Mouse (Mus musculus): ENCODE data around the gene Proser2. TPM values are rescaled to one million over a fixed set of nuclear protein-coding genes. Genes with fewer than 3 reads are reported as not detected.

Proser2 gene
- polyA plus RNA-seq, 1 experiment: 1.0 TPM

DNA sequence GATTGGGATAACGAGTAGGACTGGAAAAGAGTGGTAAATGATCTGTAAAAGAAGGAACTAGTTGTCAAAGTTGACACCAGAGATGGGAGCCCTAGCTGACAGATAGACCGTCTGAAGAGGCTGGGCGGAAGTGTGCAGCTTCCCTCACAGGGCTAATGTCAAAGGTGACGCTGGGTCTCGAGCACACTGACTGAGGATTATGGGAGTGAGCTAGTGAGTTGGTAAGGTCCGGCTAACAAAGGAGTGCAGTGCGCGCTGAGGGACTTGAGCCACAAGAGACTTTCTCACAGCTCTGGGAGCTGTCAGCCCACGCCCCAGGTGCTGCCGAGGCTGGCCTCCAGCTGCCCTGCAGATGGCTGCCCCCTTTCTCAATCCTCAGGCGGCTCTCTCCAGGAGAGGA is 59.1 kb downstream of the Proser2 start:
- no peaks in the 10 kb centered on the region for H3K79me3 ChIP-seq (ENCODE audit: low read depth)
- H3K4me3 ChIP-seq (ENCODE audit: insufficient read depth, poor library complexity, severe bottlenecking): no peak overlapping the region
- H3ac ChIP-seq (ENCODE audit: control insufficient read depth, insufficient read length, low read depth): no peak overlapping the region
- no peaks in the 10 kb centered on the region for H3K27me3 ChIP-seq (ENCODE audit: control insufficient read depth, insufficient read depth, insufficient read length)
- no peaks in the 10 kb centered on the region for H3K79me2 ChIP-seq (ENCODE audit: control insufficient read depth, insufficient read depth)
- TF ChIP-seq MYOD1 (IDR thresholded peaks at IDR 0.05; ENCODE audit: control insufficient read depth, insufficient read length, low read depth): no peak
- no peak for TF ChIP-seq CEBPB (IDR thresholded peaks at IDR 0.05; ENCODE audit: low read depth)
- no peak for TF ChIP-seq USF1 (IDR thresholded peaks at IDR 0.05; ENCODE audit: low read depth)
- no peak for TF ChIP-seq CTCF (IDR thresholded peaks at IDR 0.05; ENCODE audit: control insufficient read depth, insufficient read depth, insufficient read length)
- TF ChIP-seq MYOG (IDR thresholded peaks at IDR 0.05; ENCODE audit: control insufficient read depth, extremely low read depth, insufficient read length): no peak
- TF ChIP-seq FOSL1 (IDR thresholded peaks at IDR 0.05; ENCODE audit: insufficient read depth, low read length, poor library complexity, severe bottlenecking): no peak
- TF ChIP-seq MAX (IDR thresholded peaks at IDR 0.05): no peak
- H3K36me3 ChIP-seq (ENCODE audit: control insufficient read depth, insufficient read depth): no peaks in the 10 kb centered on the region

GRCm38 (mm10) chr2:6067341-6067740 is 62.7 kb downstream of the Proser2 start:
- Histone ChIP-seq H3K79me2 (ENCODE audit: control insufficient read depth, insufficient read depth) (no peaks in the 10 kb centered on the region), H3K36me3 (ENCODE audit: control insufficient read depth, insufficient read depth) (no peaks in the 10 kb centered on the region), H3K79me3 (ENCODE audit: low read depth) (no peaks in the 10 kb centered on the region), H3K27me3 (ENCODE audit: control insufficient read depth, insufficient read depth, insufficient read length) (no peaks in the 10 kb centered on the region), H3K4me3 (ENCODE audit: insufficient read depth, poor library complexity, severe bottlenecking) (no peak overlapping the region), H3ac (ENCODE audit: control insufficient read depth, insufficient read length, low read depth) (no peak overlapping the region)
- TF ChIP-seq MAX (IDR thresholded peaks at IDR 0.05) (no peak), CEBPB (IDR thresholded peaks at IDR 0.05; ENCODE audit: low read depth) (no peak), CTCF (IDR thresholded peaks at IDR 0.05; ENCODE audit: control insufficient read depth, insufficient read depth, insufficient read length) (no peak), USF1 (IDR thresholded peaks at IDR 0.05; ENCODE audit: low read depth) (no peak), FOSL1 (IDR thresholded peaks at IDR 0.05; ENCODE audit: insufficient read depth, low read length, poor library complexity, severe bottlenecking) (no peak), MYOD1 (IDR thresholded peaks at IDR 0.05; ENCODE audit: control insufficient read depth, insufficient read length, low read depth) (no peak), MYOG (IDR thresholded peaks at IDR 0.05; ENCODE audit: control insufficient read depth, extremely low read depth, insufficient read length) (no peak)

DNA sequence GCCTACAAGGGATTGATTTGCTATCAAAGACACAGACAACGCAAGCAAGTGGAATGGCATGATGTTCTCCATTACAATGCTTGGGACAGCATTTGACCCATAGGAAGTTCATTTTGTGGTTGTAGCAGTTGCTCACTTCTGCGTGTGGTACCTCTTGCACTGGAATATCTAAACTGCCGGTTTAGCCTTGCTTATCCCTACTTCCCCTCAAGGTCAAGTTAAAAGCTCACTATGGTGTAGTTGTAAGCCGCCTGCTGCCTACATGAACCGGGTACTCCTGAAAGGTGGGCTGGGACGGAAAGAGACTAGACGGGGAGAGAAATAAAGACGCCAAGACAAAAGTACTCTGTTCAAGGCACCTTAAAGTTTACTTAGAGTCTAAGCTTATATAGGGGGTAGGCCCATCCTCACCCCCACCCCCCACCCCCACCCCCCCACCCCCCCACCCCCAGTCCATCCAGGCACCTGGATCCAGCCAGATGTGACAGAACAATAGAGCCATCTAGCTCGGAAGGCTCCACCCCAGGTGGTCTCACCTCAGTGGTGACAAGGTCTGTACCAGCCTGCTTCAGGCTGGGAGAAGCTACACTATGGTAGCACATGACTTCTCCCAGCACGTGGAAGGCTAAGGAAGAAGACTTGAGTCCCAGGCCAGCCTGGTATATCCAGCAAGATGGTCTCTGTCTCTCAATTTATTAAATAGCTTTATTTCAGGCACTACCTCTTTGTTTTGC is 69.8 kb downstream of the Proser2 start:
- H3K36me3 ChIP-seq (ENCODE audit: control insufficient read depth, insufficient read depth): peaks cover 13% of the 10 kb centered on the region
- H3K79me2 ChIP-seq (ENCODE audit: control insufficient read depth, insufficient read depth): no peaks in the 10 kb centered on the region
- no peak overlapping the region for H3ac ChIP-seq (ENCODE audit: control insufficient read depth, insufficient read length, low read depth)
- no peaks in the 10 kb centered on the region for H3K79me3 ChIP-seq (ENCODE audit: low read depth)
- H3K4me3 ChIP-seq (ENCODE audit: insufficient read depth, poor library complexity, severe bottlenecking): no peak overlapping the region
- no peaks in the 10 kb centered on the region for H3K27me3 ChIP-seq (ENCODE audit: control insufficient read depth, insufficient read depth, insufficient read length)
- TF ChIP-seq MYOD1 (IDR thresholded peaks at IDR 0.05; ENCODE audit: control insufficient read depth, insufficient read length, low read depth) (no peak), USF1 (IDR thresholded peaks at IDR 0.05; ENCODE audit: low read depth) (no peak), FOSL1 (IDR thresholded peaks at IDR 0.05; ENCODE audit: insufficient read depth, low read length, poor library complexity, severe bottlenecking) (no peak), MAX (IDR thresholded peaks at IDR 0.05) (no peak), MYOG (IDR thresholded peaks at IDR 0.05; ENCODE audit: control insufficient read depth, extremely low read depth, insufficient read length) (no peak), CTCF (IDR thresholded peaks at IDR 0.05; ENCODE audit: control insufficient read depth, insufficient read depth, insufficient read length) (no peak), CEBPB (IDR thresholded peaks at IDR 0.05; ENCODE audit: low read depth) (no peak)

- H3K36me3 ChIP-seq (ENCODE audit: control insufficient read depth, insufficient read depth): peaks cover 22% of the 10 kb centered on the region
- H3ac ChIP-seq (ENCODE audit: control insufficient read depth, insufficient read length, low read depth): no peak overlapping the region
- no peaks in the 10 kb centered on the region for H3K79me3 ChIP-seq (ENCODE audit: low read depth)
- H3K79me2 ChIP-seq (ENCODE audit: control insufficient read depth, insufficient read depth): no peaks in the 10 kb centered on the region
- H3K4me3 ChIP-seq (ENCODE audit: insufficient read depth, poor library complexity, severe bottlenecking): no peak overlapping the region
- no peak for TF ChIP-seq MYOG (IDR thresholded peaks at IDR 0.05; ENCODE audit: control insufficient read depth, extremely low read depth, insufficient read length)
- TF ChIP-seq MYOD1 (IDR thresholded peaks at IDR 0.05; ENCODE audit: control insufficient read depth, insufficient read length, low read depth): no peak
- no peak for TF ChIP-seq USF1 (IDR thresholded peaks at IDR 0.05; ENCODE audit: low read depth)
- TF ChIP-seq MAX (IDR thresholded peaks at IDR 0.05): no peak
- TF ChIP-seq CTCF (IDR thresholded peaks at IDR 0.05; ENCODE audit: control insufficient read depth, insufficient read depth, insufficient read length): no peak
- TF ChIP-seq FOSL1 (IDR thresholded peaks at IDR 0.05; ENCODE audit: insufficient read depth, low read length, poor library complexity, severe bottlenecking): no peak
- no peak for TF ChIP-seq CEBPB (IDR thresholded peaks at IDR 0.05; ENCODE audit: low read depth)
- H3K27me3 ChIP-seq (ENCODE audit: control insufficient read depth, insufficient read depth, insufficient read length): no peaks in the 10 kb centered on the region
Observed at GRCm38 (mm10) chr2:6059291-6059690, 70.7 kb downstream of the Proser2 start.

DNA sequence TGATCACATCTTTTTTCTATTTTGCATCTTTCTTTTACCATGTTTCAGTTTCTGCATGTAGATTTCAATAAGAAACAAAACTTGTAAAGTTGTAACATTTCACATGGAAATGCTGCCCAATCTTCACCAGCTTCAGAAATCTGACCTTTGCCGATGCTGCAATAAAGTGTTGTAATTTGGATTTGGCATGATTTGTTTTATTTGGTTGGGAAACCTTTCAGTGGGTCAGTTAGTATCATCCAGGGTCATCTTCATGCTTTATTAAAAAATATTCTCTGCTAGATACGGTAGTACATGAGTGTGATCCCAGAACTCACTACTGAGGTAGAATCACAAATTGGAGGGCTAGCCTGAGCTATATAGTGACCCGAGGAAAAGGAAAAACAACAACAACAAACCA is 73.5 kb downstream of the Proser2 start:
- no peak overlapping the region for H3ac ChIP-seq (ENCODE audit: control insufficient read depth, insufficient read length, low read depth)
- H3K79me3 ChIP-seq (ENCODE audit: low read depth): no peaks in the 10 kb centered on the region
- TF ChIP-seq CEBPB (IDR thresholded peaks at IDR 0.05; ENCODE audit: low read depth): no peak
- no peak for TF ChIP-seq CTCF (IDR thresholded peaks at IDR 0.05; ENCODE audit: control insufficient read depth, insufficient read depth, insufficient read length)
- no peak for TF ChIP-seq FOSL1 (IDR thresholded peaks at IDR 0.05; ENCODE audit: insufficient read depth, low read length, poor library complexity, severe bottlenecking)
- TF ChIP-seq MYOD1 (IDR thresholded peaks at IDR 0.05; ENCODE audit: control insufficient read depth, insufficient read length, low read depth): no peak
- TF ChIP-seq MYOG (IDR thresholded peaks at IDR 0.05; ENCODE audit: control insufficient read depth, extremely low read depth, insufficient read length): no peak
- no peak for TF ChIP-seq MAX (IDR thresholded peaks at IDR 0.05)
- no peak for TF ChIP-seq USF1 (IDR thresholded peaks at IDR 0.05; ENCODE audit: low read depth)
- H3K36me3 ChIP-seq (ENCODE audit: control insufficient read depth, insufficient read depth): peaks cover 46% of the 10 kb centered on the region
- H3K27me3 ChIP-seq (ENCODE audit: control insufficient read depth, insufficient read depth, insufficient read length): no peaks in the 10 kb centered on the region
- H3K79me2 ChIP-seq (ENCODE audit: control insufficient read depth, insufficient read depth): no peaks in the 10 kb centered on the region
- H3K4me3 ChIP-seq (ENCODE audit: insufficient read depth, poor library complexity, severe bottlenecking): no peak overlapping the region

Data from C2C12 (cell line).